Mouse (Mus musculus): ENCODE measurements around the gene Gm4181.
"Not testable (repeated sequence)": the region's sequence is repeated elsewhere in the genome, so short reads cannot be mapped to it uniquely, and the experiment has no call there.

Gene Gm4181

GRCm38 (mm10) chr14:51635566-51635965 lies at the start of gene Gm4181:
Gm4181 (minus strand) TSS chr14:51635666.
- DNase-seq (ENCODE audit: low spot score in 2 of 2) = not testable (repeated sequence)

GRCm38 (mm10) chr14:51677269-51677668 lies 41.8 kb upstream of the Gm4181 start:
- no peak for DNase-seq (ENCODE audit: low spot score in 2 of 2)

GRCm38 (mm10) chr14:51632426-51632825 lies 3.0 kb downstream of the Gm4181 start:
- DNase-seq (ENCODE audit: low spot score in 2 of 2) = peak; percentile 49 to 75

GRCm38 (mm10) chr14:51611210-51611609 lies 24.3 kb downstream of the Gm4181 start, which contains the start of gene Gm17078:
Gm17078 (minus strand) TSS chr14:51611310.
- DNase-seq (ENCODE audit: low spot score in 2 of 2) = no peak

- DNase-seq (ENCODE audit: low spot score in 2 of 2) = not testable (repeated sequence)
These were observed 43.4 kb downstream of the Gm4181 start, which contains the start of gene Gm17174 for GRCm38 (mm10) chr14:51592039-51592438. Gm17174 (minus strand) TSS chr14:51592139.
